Mouse (Mus musculus): ENCODE measurements around the gene Gm43638.

DNA sequence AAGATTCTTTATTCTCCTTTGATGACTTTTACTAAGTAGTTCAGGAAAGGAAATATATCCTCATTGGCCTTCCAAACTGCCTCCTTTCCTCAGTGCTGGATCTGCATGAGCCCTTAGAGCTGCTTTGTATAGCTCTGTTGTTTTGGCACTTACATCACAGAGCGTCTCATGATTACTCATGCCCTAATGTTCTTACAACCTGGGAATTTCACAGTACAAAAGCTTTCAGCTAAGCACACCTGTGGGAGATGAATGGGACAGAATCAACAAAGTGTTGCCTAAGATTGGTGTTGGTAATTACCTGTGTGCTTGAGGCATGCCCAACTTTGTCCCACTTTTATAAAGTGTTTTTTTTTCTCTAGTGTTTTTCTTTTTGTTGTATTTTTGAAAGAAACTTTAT is 16.1 kb upstream of the Gm43638 start:
- no peak for TF ChIP-seq POLR2A (IDR thresholded peaks at IDR 0.05; ENCODE audit: control insufficient read depth, extremely low read depth, insufficient read depth, low read length, poor library complexity)
- TF ChIP-seq CTCF (IDR thresholded peaks at IDR 0.05; ENCODE audit: borderline replicate concordance, control insufficient read depth, extremely low read depth, insufficient read depth, low read length, poor library complexity), result no peak
